Mouse (Mus musculus) ovary, adult 2 months (tissue): Measurements from ENCODE around the gene Vmn2r94. TPM values are rescaled to one million over a fixed set of nuclear protein-coding genes. Genes with fewer than 3 reads are reported as not detected.

Experiments
- polyA plus RNA-seq: library from polyadenylated mRNA; depleted of rRNA; stranded (reverse); fragments of >200 nt; gene quantifications from 2 replicates; pipeline ENCODE4 v1.2.3, GENCODE M21; 2012; rRNA removed

Gene Vmn2r94
- polyA plus RNA-seq, result not detected in 2 replicates

DNA sequence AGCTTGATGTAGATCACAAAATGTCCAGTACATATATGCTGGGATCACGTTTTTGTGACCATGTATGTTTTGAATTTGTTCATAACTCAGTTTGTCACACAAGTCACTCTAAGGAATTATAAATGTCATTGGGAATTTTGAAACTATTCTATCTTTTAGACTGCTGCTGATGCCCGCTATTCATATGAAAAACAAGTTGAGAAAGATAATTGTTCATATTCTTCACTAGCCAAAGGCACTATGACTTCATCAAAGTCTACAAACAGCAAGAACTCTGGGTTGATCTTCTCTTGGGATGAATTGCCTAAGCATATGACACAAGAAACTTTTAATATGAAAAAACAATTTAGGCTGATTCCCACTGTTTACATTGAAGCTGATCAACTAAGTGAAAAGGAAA lies at the start of gene Vmn2r94:
Gene Vmn2r94, minus strand, starts transcription at position 101 of the 400 bp plus-strand sequence.

DNA sequence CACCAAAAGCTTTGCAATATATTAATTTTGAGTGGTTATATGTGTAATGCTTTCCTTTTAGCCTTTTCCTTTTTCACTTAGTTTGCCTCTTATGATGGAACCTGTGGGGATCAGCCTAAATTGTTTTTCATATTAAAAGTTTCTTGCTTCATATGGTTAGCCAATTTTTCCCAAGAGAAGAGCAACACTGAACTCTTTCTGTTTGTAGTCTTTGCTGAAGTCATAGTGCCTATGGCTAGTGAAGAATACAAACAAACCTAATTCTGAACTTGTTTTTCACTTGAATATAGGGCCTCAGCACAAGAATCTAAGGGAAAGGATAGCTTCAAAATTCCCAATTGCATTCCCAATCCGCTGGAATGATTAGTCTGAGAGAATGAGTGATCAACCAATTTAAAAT lies 20.2 kb upstream of the Vmn2r94 start, which contains the start of gene Vmn2r93:
Gene Vmn2r93, plus strand, starts transcription at position 301 of the 400 bp plus-strand sequence.

Other genes starting within 250 kb of the Vmn2r94 start
- gene Vmn2r124, start 228.3 kb downstream of the Vmn2r94 start, polyA plus RNA-seq, result not detected in 2 replicates
- gene Vmn2r91, start 192.7 kb downstream of the Vmn2r94 start, polyA plus RNA-seq, result not detected in 2 replicates
- gene Vmn2r92, start 125.9 kb downstream of the Vmn2r94 start, polyA plus RNA-seq, result not detected in 2 replicates
- not detected in 2 replicates for gene Vmn2r93, start 20.3 kb upstream of the Vmn2r94 start, polyA plus RNA-seq
- not detected in 2 replicates for gene Vmn2r95, start 146.3 kb upstream of the Vmn2r94 start, polyA plus RNA-seq